In genomic region chr16:76386496-76386895, GRCm38 (mm10) we compare ENCODE assay signal across 23 mouse cellular contexts. TPM values are rescaled to one million over a fixed set of nuclear protein-coding genes. Genes with fewer than 3 reads are reported as not detected.
A peak's percentile ranks its signal among the peaks of the same experiment; 100 is the strongest.
DNase-seq lines count a peak whose midpoint lies in the region; ATAC-seq and TF ChIP-seq lines count a peak whose summit lies in the region.
"Had no signal": no experiment of that assay in that cellular context is flagged by ENCODE, and none has a peak within 500 bp of the region (broad histone marks: within the 10 kb centered on the region; RNA-seq: fewer than 3 reads in every experiment).

No protein-coding gene starts in this region.

- H3K4me3 ChIP-seq in heart, embryonic 10.5 days = no peak overlapping the region
- no peak overlapping the region for H3K4me3 ChIP-seq in midbrain, embryonic 10.5 days
- H3K4me3 ChIP-seq in midbrain, embryonic 16.5 days (ENCODE audit: low read depth, low read length) = no peak overlapping the region
- H3K4me3 ChIP-seq in midbrain, embryonic 13.5 days (replicated peaks) = no peak overlapping the region
- H3K4me3 ChIP-seq: forebrain, embryonic 10.5 days; heart, embryonic 13.5 days; hindbrain, embryonic 12.5 days; hindbrain, embryonic 15.5 days had no signal

- no peak for TF ChIP-seq POLR2A in brain, embryonic 14.5 days (IDR thresholded peaks at IDR 0.05; ENCODE audit: borderline replicate concordance, extremely low read depth, insufficient read depth, insufficient read length, poor library complexity, severe bottlenecking)

- intact Hi-C loops in heart, postnatal 25 days (cut with DNase I) = no loop called here

- WGBS in heart, embryonic 10.5 days = 77% methylated on average over 5 of the region's 5 CpGs
- WGBS in midbrain, embryonic 10.5 days = 35% methylated on average over 5 of the region's 5 CpGs
- WGBS in midbrain, embryonic 16.5 days = 16% methylated on average over 5 of the region's 5 CpGs
- 14% methylated on average over 5 of the region's 5 CpGs for WGBS in midbrain, embryonic 13.5 days

- H3K27me3 ChIP-seq in heart, embryonic 10.5 days (ENCODE audit: insufficient read depth, poor library complexity, severe bottlenecking) = no peaks in the 10 kb centered on the region
- no peaks in the 10 kb centered on the region for H3K27me3 ChIP-seq in midbrain, embryonic 10.5 days (ENCODE audit: low read depth, poor library complexity, severe bottlenecking)
- no peaks in the 10 kb centered on the region for H3K27me3 ChIP-seq in midbrain, embryonic 16.5 days (ENCODE audit: control insufficient read depth, insufficient read depth, low read depth, low read length)
- no peaks in the 10 kb centered on the region for H3K27me3 ChIP-seq in midbrain, embryonic 13.5 days
- H3K27me3 ChIP-seq: heart, embryonic 13.5 days; hindbrain, embryonic 12.5 days; hindbrain, embryonic 15.5 days had no signal

- no peak overlapping the region for H3K9ac ChIP-seq in midbrain, embryonic 16.5 days (ENCODE audit: low read depth, low read length)
- H3K9ac ChIP-seq in midbrain, embryonic 13.5 days (replicated peaks) = no peak overlapping the region
- H3K9ac ChIP-seq: heart, embryonic 13.5 days; hindbrain, embryonic 12.5 days; hindbrain, embryonic 15.5 days had no signal

- no peak overlapping the region for H3K27ac ChIP-seq in heart, embryonic 10.5 days
- H3K27ac ChIP-seq in midbrain, embryonic 10.5 days (replicated peaks) = no peak overlapping the region
- no peak overlapping the region for H3K27ac ChIP-seq in midbrain, embryonic 16.5 days (ENCODE audit: low read length)
- H3K27ac ChIP-seq in midbrain, embryonic 13.5 days = no peak overlapping the region; the same call in 1 of the 2 replicates
- H3K27ac ChIP-seq: forebrain, embryonic 10.5 days; heart, embryonic 13.5 days; hindbrain, embryonic 12.5 days; hindbrain, embryonic 15.5 days had no signal

- H3K36me3 ChIP-seq in heart, embryonic 10.5 days = no peaks in the 10 kb centered on the region
- no peaks in the 10 kb centered on the region for H3K36me3 ChIP-seq in midbrain, embryonic 10.5 days
- H3K36me3 ChIP-seq in midbrain, embryonic 16.5 days (ENCODE audit: control insufficient read depth, insufficient read depth, low read length) = no peaks in the 10 kb centered on the region
- no peaks in the 10 kb centered on the region for H3K36me3 ChIP-seq in midbrain, embryonic 13.5 days
- H3K36me3 ChIP-seq: forebrain, embryonic 10.5 days; heart, embryonic 13.5 days; hindbrain, embryonic 12.5 days; hindbrain, embryonic 15.5 days had no signal

- no peaks in the 10 kb centered on the region for H3K4me1 ChIP-seq in heart, embryonic 10.5 days
- H3K4me1 ChIP-seq in midbrain, embryonic 10.5 days = peaks cover 6% of the 10 kb centered on the region
- no peaks in the 10 kb centered on the region for H3K4me1 ChIP-seq in midbrain, embryonic 16.5 days (ENCODE audit: control insufficient read depth, insufficient read depth, low read length)
- H3K4me1 ChIP-seq in midbrain, embryonic 13.5 days (replicated peaks) = no peaks in the 10 kb centered on the region
- H3K4me1 ChIP-seq: heart, embryonic 13.5 days; hindbrain, embryonic 12.5 days; hindbrain, embryonic 15.5 days had no signal

- no peak for TF ChIP-seq CTCF in brain, embryonic 14.5 days (IDR thresholded peaks at IDR 0.05; ENCODE audit: borderline replicate concordance, extremely low read depth, insufficient read depth, insufficient read length)

- H3K9me3 ChIP-seq in heart, embryonic 10.5 days = no peaks in the 10 kb centered on the region
- H3K9me3 ChIP-seq in midbrain, embryonic 10.5 days (replicated peaks) = no peaks in the 10 kb centered on the region
- H3K9me3 ChIP-seq in midbrain, embryonic 16.5 days (replicated peaks; ENCODE audit: control insufficient read depth, low read length, poor library complexity, severe bottlenecking) = no peaks in the 10 kb centered on the region
- no peaks in the 10 kb centered on the region for H3K9me3 ChIP-seq in midbrain, embryonic 13.5 days
- H3K9me3 ChIP-seq: forebrain, embryonic 10.5 days; heart, embryonic 13.5 days; hindbrain, embryonic 12.5 days; hindbrain, embryonic 15.5 days had no signal

- ATAC-seq in midbrain, embryonic 16.5 days = no peak
- ATAC-seq in midbrain, embryonic 13.5 days = peak; percentile 84
- no peak for ATAC-seq in inflammation-experienced regulatory T-cells, adult 6 months
- ATAC-seq: CD4-positive, CD25-positive, alpha-beta regulatory T cell, adult 4 months; forebrain, embryonic 14.5 days had no signal

- DNase-seq in heart, embryonic 10.5 days (ENCODE audit: low spot score) = peak; percentile 14
- DNase-seq in heart, postnatal 25 days (ENCODE audit: low spot score) = no peak
- DNase-seq in midbrain, embryonic 10.5 days (ENCODE audit: low spot score) = peak; percentile 16
- DNase-seq in brain, embryonic 14.5 days (ENCODE audit: low read depth) = peak; percentile 54
- DNase-seq in layer of hippocampus, postnatal 25 days (ENCODE audit: extremely low spot score in 1 of 2, low spot score in 1 of 2) = no peak
- DNase-seq: adrenal gland, adult 2 months; adrenal gland, postnatal 14 days; cerebellum, adult 11-12 months; cerebellum, adult 8-10 months; cerebellum, postnatal 10 days; cerebellum, postnatal 36 days; gastrocnemius, postnatal 25 days; heart, adult 18-20 months; heart, postnatal 14 days had no signal

- H3K4me2 ChIP-seq in midbrain, embryonic 16.5 days (ENCODE audit: low read length) = no peak overlapping the region
- H3K4me2 ChIP-seq in midbrain, embryonic 13.5 days (replicated peaks) = no peak overlapping the region
- H3K4me2 ChIP-seq: heart, embryonic 13.5 days; hindbrain, embryonic 12.5 days; hindbrain, embryonic 15.5 days had no signal

RNA-seq across cellular contexts. Expression of gene Nrip1, which starts 12.9 kb away (rescaled TPM):
- 22.3 and 31.2 TPM in 2 replicates for polyA plus RNA-seq in heart, embryonic 10.5 days (2016; fragmentation: Nextera tagmentation; extraction: Ambion mirVana)
- 10 to 100 TPM; 23.4 to 27.3 TPM for total RNA-seq in heart, postnatal 25 days (2021)
- polyA plus RNA-seq in midbrain, embryonic 10.5 days (2016; fragmentation: Nextera tagmentation; extraction: Ambion mirVana) = 31.9 and 40.0 TPM in 2 replicates
- polyA plus RNA-seq in midbrain, embryonic 16.5 days (2015; fragmentation: Nextera tagmentation; extraction: Ambion mirVana) = 30.0 and 31.4 TPM in 2 replicates
- polyA plus RNA-seq in brain, embryonic 14.5 days (2012; rRNA removed) = 3.5 and 10.4 TPM in 2 replicates
- 28.1 and 30.1 TPM in 2 replicates for polyA plus RNA-seq in midbrain, embryonic 13.5 days (2015; fragmentation: Nextera tagmentation; extraction: Ambion mirVana)
- polyA plus RNA-seq in inflammation-experienced regulatory T-cells, adult 6 months (2017; shearing (Covaris generic)) = 10 to 100 TPM; 26.2 to 66.5 (median 54.1) TPM
- total RNA-seq in layer of hippocampus, postnatal 25 days (2021) = 10 to 100 TPM; 61.2 to 63.5 TPM

Comparison
In these comparisons a context has a peak if more than half of its experiments do, and no peak if none do; other contexts are left out.
1. DNase-seq: peak in heart, embryonic 10.5 days (single experiment), midbrain, embryonic 10.5 days (single experiment) and brain, embryonic 14.5 days (single experiment); none in heart, postnatal 25 days (single experiment) and layer of hippocampus, postnatal 25 days (0 of 2).